Mouse (Mus musculus) MEL (cell line): ENCODE results near the gene Arcn1.

Experiments used
- CTCF ChIP-seq, 3 experiments: IDR thresholded peaks in 2 of 3; conservative IDR thresholded peaks in 1 of 3; 2 replicates each; pipeline ENCODE4 v1.5.1; 2011 to 2012; ENCODE audit warnings: low read length in 3 of 3, low read depth in 2 of 3, mild to moderate bottlenecking in 2 of 3, improper control_type of control experiment in 1 of 3, inconsistent platforms in 1 of 3, mixed read lengths in 1 of 3, moderate library complexity in 1 of 3; ENCODE audit not compliant: control insufficient read depth in 1 of 3, insufficient read depth in 1 of 3, poor library complexity in 1 of 3, severe bottlenecking in 1 of 3
- EP300 ChIP-seq, 2 experiments: IDR thresholded peaks; 2 replicates each; pipeline ENCODE4 v1.6.1; 2011; ENCODE audit warnings: improper control_type of control experiment in 2 of 2, low read length in 2 of 2, low read depth in 1 of 2, mild to moderate bottlenecking in 1 of 2
- GABPA ChIP-seq: IDR thresholded peaks from 2 replicates; pipeline ENCODE4 v1.6.1; 2012; ENCODE audit warnings: low read depth, mild to moderate bottlenecking, inconsistent platforms, low read length, improper control_type of control experiment, moderate library complexity
- GATA1 ChIP-seq: IDR thresholded peaks from 2 replicates; pipeline ENCODE4 v1.6.1; 2011; ENCODE audit warnings: low read depth, low read length, improper control_type of control experiment
- HCFC1 ChIP-seq: IDR thresholded peaks from 2 replicates; pipeline ENCODE4 v1.6.1; 2012; ENCODE audit warnings: low read depth, mild to moderate bottlenecking, inconsistent platforms, low read length, improper control_type of control experiment, moderate library complexity
- MAFK ChIP-seq: IDR thresholded peaks from 2 replicates; pipeline ENCODE4 v1.6.1; 2011; ENCODE audit warnings: low read depth, mild to moderate bottlenecking, low read length, improper control_type of control experiment, borderline replicate concordance
- MAX ChIP-seq: IDR thresholded peaks from 2 replicates; pipeline ENCODE4 v1.6.1; 2011; ENCODE audit warnings: low read length, improper control_type of control experiment
- MYC ChIP-seq: IDR thresholded peaks from 2 replicates; pipeline ENCODE4 v1.6.1; 2011; ENCODE audit warnings: low read depth, mild to moderate bottlenecking, low read length, improper control_type of control experiment, moderate library complexity
- NELFE ChIP-seq: IDR thresholded peaks from 2 replicates; pipeline ENCODE4 v1.6.1; 2011; ENCODE audit warnings: low read depth, low read length, improper control_type of control experiment
- POLR2A ChIP-seq, 2 experiments: IDR thresholded peaks; 2 replicates each; pipeline ENCODE4 v1.6.1; 2011 to 2012; ENCODE audit warnings: low read length in 2 of 2, mild to moderate bottlenecking in 2 of 2, control low read depth in 1 of 2, improper control_type of control experiment in 1 of 2, low read depth in 1 of 2, moderate library complexity in 1 of 2; ENCODE audit not compliant: control insufficient read depth in 1 of 2, insufficient read depth in 1 of 2, poor library complexity in 1 of 2
- POLR2AphosphoS2 ChIP-seq: IDR thresholded peaks from 2 replicates; pipeline ENCODE4 v1.6.1; 2011; ENCODE audit warnings: low read length, improper control_type of control experiment
- SMC3 ChIP-seq: IDR thresholded peaks from 2 replicates; pipeline ENCODE4 v1.6.1; 2011; ENCODE audit warnings: low read depth, low read length, improper control_type of control experiment
- ZNF384 ChIP-seq: IDR thresholded peaks from 2 replicates; pipeline ENCODE4 v1.6.1; 2012; ENCODE audit warnings: low read depth, mild to moderate bottlenecking, inconsistent platforms, low read length, improper control_type of control experiment

DNA sequence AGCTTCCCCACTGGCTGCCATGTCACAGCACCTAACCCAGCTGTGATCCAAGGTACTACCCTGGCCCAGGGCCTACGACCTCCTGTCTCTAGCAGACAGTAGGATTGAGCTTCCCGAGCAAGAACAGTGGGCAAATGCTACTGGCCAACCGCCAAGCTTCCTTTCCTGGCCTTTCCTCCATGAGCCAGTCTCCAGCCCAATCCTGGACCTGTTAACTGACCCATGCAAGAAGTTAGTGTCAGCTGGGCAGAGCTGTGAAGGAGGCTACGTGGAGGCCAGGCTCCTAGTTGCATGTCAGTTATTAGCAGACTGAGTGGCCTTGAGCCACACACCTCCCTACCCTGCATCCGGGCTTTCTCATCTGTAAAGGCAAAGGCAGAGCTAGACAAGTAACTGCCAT, 67.9 kb downstream of the Arcn1 start:
- TF ChIP-seq POLR2A (IDR thresholded peaks at IDR 0.05; ENCODE audit: control insufficient read depth in 1 of 2, insufficient read depth in 1 of 2, low read depth in 1 of 2, low read length in 2 of 2, poor library complexity in 1 of 2) (no peak), NELFE (no peak), CTCF (IDR thresholded peaks at IDR 0.05 in 2 of 3, conservative IDR thresholded peaks at IDR 0.05 in 1 of 3; ENCODE audit: control insufficient read depth in 1 of 3, insufficient read depth in 1 of 3, low read depth in 2 of 3, low read length in 3 of 3, poor library complexity in 1 of 3, severe bottlenecking in 1 of 3) (no peak), MAX (no peak), MAFK (no peak), MYC (no peak), POLR2AphosphoS2 (no peak), GATA1 (no peak), ZNF384 (no peak), SMC3 (no peak), HCFC1 (no peak), EP300 (IDR thresholded peaks at IDR 0.05; ENCODE audit: low read depth in 1 of 2, low read length in 2 of 2) (no peak), GABPA (no peak)
